Mouse (Mus musculus) limb, embryonic 12.5 days (tissue): ENCODE data around the gene Gm49369. TPM values are rescaled to one million over a fixed set of nuclear protein-coding genes. Genes with fewer than 3 reads are reported as not detected.

ENCODE experiments used
- ATAC-seq: fragments of 200-750 bp; cut with Nextera tagmentation; 2 replicates; pipeline ENCODE4 v1.8.0; 2017; ENCODE audit warnings: low read depth, moderate TSS enrichment; ENCODE audit not compliant: insufficient number of reproducible peaks, insufficient read depth, low FRiP score, low TSS enrichment
- H3K27ac ChIP-seq: fragments of 300-500 bp; sonication (generic); 2 replicates; pipeline ENCODE4 v1.5.1; 2016; ENCODE audit warnings: mild to moderate bottlenecking, moderate library complexity
- H3K27me3 ChIP-seq: fragments of 300-500 bp; sonication (generic); 2 replicates; pipeline ENCODE4 v1.6.1; 2016; ENCODE audit warnings: mild to moderate bottlenecking, moderate library complexity
- H3K36me3 ChIP-seq: fragments of 300-500 bp; sonication (generic); 2 replicates; pipeline ENCODE4 v1.6.1; 2016; ENCODE audit warnings: mild to moderate bottlenecking, moderate library complexity
- H3K4me1 ChIP-seq: fragments of 300-500 bp; sonication (generic); replicated peaks from 2 replicates; pipeline ENCODE4 v1.6.1; 2016
- H3K4me2 ChIP-seq: fragments of 300-500 bp; sonication (generic); 2 replicates; pipeline ENCODE4 v1.6.1; 2016; ENCODE audit warnings: mild to moderate bottlenecking, moderate library complexity
- H3K4me3 ChIP-seq: fragments of 300-500 bp; sonication (generic); replicated peaks from 2 replicates; pipeline ENCODE4 v1.5.1; 2016; ENCODE audit warnings: mild to moderate bottlenecking
- H3K9ac ChIP-seq: fragments of 300-500 bp; sonication (generic); replicated peaks from 2 replicates; pipeline ENCODE4 v1.6.1; 2016; ENCODE audit warnings: mild to moderate bottlenecking, moderate library complexity
- H3K9me3 ChIP-seq: fragments of 300-500 bp; sonication (generic); 2 replicates; pipeline ENCODE4 v1.6.1; 2016; ENCODE audit warnings: mild to moderate bottlenecking, moderate library complexity
- WGBS: fragments of 180-500 bp; shearing (Covaris S2); methylation state at CpG from one replicate; pipeline ENCODE4 v1.1.7; 2016; 5-methylcytosine and 5-hydroxymethylcytosine counted together
- polyA plus RNA-seq: library from polyadenylated mRNA; unstranded; fragments of >200 nt; fragmentation: Nextera tagmentation; extraction: Ambion mirVana; gene quantifications from 2 replicates; pipeline ENCODE4 v1.2.1, GENCODE M21; 2016

The Gm49369 gene
- 0.63 and 3.4 TPM in 2 replicates for polyA plus RNA-seq

DNA sequence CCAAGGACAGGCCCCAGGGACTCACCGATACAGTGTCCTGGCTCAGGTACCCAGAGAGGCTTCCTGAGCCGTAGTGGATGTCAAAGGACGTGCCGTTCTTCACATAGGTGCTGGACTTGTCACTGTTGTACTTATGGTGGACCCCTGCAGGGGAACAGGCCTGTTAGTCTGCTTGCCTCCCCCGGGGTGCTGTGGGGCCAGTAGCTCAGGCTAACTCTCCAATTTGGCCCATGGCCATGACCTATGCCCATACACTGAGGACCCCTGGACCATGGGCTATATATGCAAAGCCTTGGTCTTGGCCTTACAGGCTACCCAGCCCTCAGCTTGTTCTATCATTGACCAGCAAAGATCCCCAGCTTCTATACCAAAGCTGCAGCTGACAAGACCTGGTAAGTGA, at the start of gene Gm49369:
TSS of gene Gm49369 (minus strand) at position 101 of the 400 bp plus-strand sequence.
- H3K27ac ChIP-seq: no peak within 1 kb of the TSS
- no peak within 1 kb of the TSS for H3K4me3 ChIP-seq
- H3K27me3 ChIP-seq: no peaks in the 10 kb centered on the region
- no peak within 1 kb of the TSS for H3K9ac ChIP-seq
- ATAC-seq: no peak
- WGBS: 97% methylated on average over 5 of the region's 5 CpGs
- no peaks in the 10 kb centered on the region for H3K9me3 ChIP-seq
- H3K4me1 ChIP-seq: peaks cover 16% of the 10 kb centered on the region
- no peak within 1 kb of the TSS for H3K4me2 ChIP-seq
- H3K36me3 ChIP-seq: peaks cover 80% of the 10 kb centered on the region

DNA sequence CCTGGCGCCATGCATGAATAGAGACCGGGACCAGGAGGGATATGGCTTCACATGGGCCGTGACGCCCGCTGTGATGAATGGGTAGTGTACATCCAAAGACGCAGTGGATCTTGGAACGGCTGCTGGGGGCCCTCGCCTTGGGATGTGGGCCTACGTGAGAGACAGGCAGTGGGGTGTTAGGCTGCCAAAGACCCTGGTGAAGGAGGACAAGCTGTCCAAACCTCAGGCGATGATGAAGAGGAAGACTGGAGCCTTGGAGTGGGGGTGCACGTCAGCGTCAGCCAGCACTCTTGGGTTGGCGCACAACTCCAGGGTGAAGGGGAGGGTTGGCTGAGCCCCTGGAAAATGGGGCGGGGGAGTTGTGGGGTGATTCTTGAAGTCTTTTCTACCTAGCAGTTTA, 48.6 kb upstream of the Gm49369 start:
- H3K9ac ChIP-seq: no peak overlapping the region
- no peak overlapping the region for H3K4me3 ChIP-seq
- H3K9me3 ChIP-seq: no peaks in the 10 kb centered on the region
- no peaks in the 10 kb centered on the region for H3K27me3 ChIP-seq
- 92% methylated on average over 14 of the region's 14 CpGs for WGBS
- no peaks in the 10 kb centered on the region for H3K36me3 ChIP-seq
- H3K4me2 ChIP-seq: no peak overlapping the region
- peaks cover 51% of the 10 kb centered on the region for H3K4me1 ChIP-seq
- no peak for ATAC-seq
- peak overlapping the region; percentile 81; the same call in 1 of the 2 replicates for H3K27ac ChIP-seq

DNA sequence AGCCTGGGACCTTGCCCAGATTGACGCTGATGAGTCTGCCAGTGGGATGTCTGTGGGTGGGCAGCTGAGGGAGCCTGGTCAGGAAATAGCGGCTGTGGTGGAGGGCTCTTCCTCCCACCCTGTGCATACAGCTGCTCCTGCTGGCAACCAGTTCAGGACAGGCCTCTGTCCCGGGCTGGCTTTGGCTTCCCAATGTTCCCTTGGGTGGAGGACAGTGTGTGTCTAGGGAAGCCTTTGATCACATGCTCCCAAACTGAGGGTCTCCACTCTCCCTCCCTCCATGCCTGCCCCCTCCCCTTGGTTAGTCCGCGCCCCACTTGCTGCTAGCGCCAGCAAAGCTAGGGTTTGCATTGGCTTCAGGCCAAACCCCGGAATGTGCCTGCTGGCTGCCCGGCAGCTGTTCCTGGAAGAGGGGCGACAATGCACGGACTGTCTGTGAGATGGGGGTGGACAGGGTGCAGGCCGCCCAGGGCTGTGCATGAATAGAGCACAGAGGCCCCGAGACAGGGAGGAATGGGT, 47.8 kb upstream of the Gm49369 start:
- WGBS: 52% methylated on average over 12 of the region's 12 CpGs
- H3K4me2 ChIP-seq: 0 out of 2 replicates have a peak overlapping the region, but pooled peaks have one; percentile 10
- no peaks in the 10 kb centered on the region for H3K9me3 ChIP-seq
- peak overlapping the region; percentile 81 for H3K27ac ChIP-seq
- no peaks in the 10 kb centered on the region for H3K36me3 ChIP-seq
- ATAC-seq: peak; percentile 79
- no peak overlapping the region for H3K9ac ChIP-seq
- no peak overlapping the region for H3K4me3 ChIP-seq
- H3K4me1 ChIP-seq: peaks cover 51% of the 10 kb centered on the region
- no peaks in the 10 kb centered on the region for H3K27me3 ChIP-seq

DNA sequence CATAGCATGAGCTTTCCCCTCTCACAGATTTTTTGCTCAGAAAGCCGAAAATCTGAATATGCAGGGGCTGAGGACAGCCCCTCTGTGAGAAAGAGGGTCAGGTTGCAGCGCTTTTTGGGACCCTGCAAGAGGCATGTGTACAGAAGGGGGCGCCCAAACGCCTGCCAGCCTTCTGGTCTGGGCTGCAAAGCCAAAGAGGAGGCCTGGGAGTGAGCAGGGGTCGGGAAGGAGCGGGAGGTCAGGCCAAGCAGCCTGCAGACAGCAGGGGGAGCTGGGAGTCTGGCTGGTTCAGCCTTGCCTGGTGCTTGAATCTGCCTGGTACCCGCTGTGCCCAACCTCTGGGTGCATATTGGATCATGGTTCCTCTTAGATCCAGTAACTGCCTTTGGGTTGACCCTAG, 45.7 kb upstream of the Gm49369 start:
- Histone ChIP-seq H3K36me3 (no peaks in the 10 kb centered on the region), H3K27me3 (no peaks in the 10 kb centered on the region), H3K4me1 (peaks cover 34% of the 10 kb centered on the region), H3K9ac (no peak overlapping the region), H3K27ac (peak overlapping the region; percentile 53), H3K4me3 (no peak overlapping the region), H3K4me2 (no peak overlapping the region), H3K9me3 (no peaks in the 10 kb centered on the region)
- 7% methylated on average over 7 of the region's 7 CpGs for WGBS
- no peak for ATAC-seq

DNA sequence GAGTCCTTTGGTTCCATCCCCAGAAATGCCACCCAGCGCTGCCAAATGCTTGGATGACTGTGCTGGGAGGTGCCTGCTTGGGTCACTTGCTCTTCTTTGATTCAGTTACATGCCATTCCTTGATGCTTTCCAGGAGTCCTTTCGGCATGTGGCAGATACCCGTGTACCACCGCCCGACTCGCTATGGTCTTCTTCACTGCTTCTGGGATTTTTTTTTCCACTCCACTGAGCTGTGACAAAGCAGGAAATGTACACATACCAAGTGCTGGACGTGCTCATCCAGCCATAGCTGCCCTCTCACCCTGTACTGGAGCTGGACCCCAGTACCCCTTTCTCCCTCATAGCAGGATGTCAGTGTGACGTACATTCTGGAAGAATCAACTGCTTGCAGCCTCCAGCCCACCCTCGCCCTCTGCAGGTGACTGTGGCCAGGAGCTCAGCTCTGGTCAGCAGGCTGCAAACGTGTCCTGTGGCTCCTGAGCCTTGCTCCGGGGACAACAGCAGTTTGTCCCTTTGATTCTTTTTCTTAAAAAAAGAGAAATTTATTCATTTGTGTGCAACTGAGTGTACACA, 43.3 kb upstream of the Gm49369 start:
- Histone ChIP-seq H3K9me3 (no peaks in the 10 kb centered on the region), H3K36me3 (no peaks in the 10 kb centered on the region), H3K4me3 (no peak overlapping the region), H3K4me1 (peaks cover 24% of the 10 kb centered on the region), H3K4me2 (no peak overlapping the region), H3K9ac (no peak overlapping the region), H3K27ac (no peak overlapping the region), H3K27me3 (no peaks in the 10 kb centered on the region)
- 67% methylated on average over 11 of the region's 11 CpGs for WGBS
- no peak for ATAC-seq

DNA sequence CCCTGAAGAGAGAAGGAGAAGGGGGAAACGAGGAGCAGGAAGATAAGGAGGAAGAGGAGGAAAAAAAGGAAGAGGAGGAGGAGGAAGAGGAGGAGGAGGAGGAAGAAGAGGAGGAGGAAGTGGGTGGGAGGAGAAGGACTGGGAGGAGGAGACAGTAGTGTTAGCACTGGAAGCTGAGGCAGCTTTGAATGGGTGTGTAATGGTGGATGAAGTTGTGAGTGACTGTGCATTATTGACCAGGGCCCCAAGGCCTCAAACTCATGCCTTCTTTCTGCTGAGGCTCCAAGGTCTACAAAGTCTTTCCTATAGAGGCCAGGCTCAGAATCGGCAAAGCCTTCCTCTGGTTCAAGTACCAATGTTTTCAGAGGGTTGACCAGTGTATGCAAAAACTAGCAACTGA, 39.4 kb upstream of the Gm49369 start:
- H3K27ac ChIP-seq: no peak overlapping the region
- H3K27me3 ChIP-seq: no peaks in the 10 kb centered on the region
- H3K9me3 ChIP-seq: no peaks in the 10 kb centered on the region
- no peak overlapping the region for H3K4me3 ChIP-seq
- 72% methylated on average over 2 of the region's 2 CpGs for WGBS
- no peaks in the 10 kb centered on the region for H3K36me3 ChIP-seq
- no peaks in the 10 kb centered on the region for H3K4me1 ChIP-seq
- ATAC-seq: no peak
- H3K9ac ChIP-seq: no peak overlapping the region
- H3K4me2 ChIP-seq: no peak overlapping the region

DNA sequence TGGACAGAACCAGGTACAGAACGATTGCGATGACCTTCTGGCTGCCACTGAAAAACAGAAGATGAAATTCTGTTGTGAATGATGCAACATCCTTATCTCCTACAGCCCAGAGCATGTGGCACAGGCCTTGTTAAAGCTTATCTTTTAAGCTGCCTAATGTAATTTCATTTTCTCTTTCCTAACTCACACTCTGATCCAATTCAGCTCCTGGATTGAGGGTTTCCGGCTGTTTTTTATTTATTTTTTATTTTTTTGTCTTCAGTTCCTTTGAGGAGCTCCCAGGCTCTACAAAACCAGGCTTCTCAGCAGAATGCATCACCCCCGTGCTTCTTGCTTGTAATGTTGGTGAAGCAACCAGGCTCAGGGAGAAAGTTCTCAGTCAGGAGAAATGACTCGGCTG, 37.4 kb upstream of the Gm49369 start:
- Histone ChIP-seq H3K4me1 (no peaks in the 10 kb centered on the region), H3K36me3 (no peaks in the 10 kb centered on the region), H3K9me3 (no peaks in the 10 kb centered on the region), H3K9ac (no peak overlapping the region), H3K4me2 (no peak overlapping the region), H3K4me3 (no peak overlapping the region), H3K27me3 (no peaks in the 10 kb centered on the region), H3K27ac (no peak overlapping the region)
- no peak for ATAC-seq
- WGBS: 81% methylated on average over 5 of the region's 5 CpGs

DNA sequence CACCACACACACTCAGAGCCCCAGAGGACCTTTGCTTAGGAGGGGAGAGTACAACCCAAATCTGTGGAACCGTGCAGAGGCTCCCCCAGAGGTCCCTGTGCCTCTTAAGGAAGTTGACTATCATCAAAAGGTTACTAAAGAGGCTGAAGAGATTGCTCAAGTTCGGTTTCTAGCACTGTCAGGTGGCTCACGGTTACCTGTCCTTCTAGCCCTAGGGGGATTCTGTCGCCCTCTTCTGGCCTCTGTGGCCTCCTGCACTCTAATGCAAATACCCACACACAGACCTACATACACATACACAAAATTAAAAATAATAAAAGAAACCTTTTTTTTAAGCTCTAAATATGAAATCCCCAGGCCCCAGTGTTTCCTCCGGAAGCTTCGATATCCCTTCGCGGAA, 36.2 kb upstream of the Gm49369 start:
- Histone ChIP-seq H3K4me3 (no peak overlapping the region), H3K36me3 (no peaks in the 10 kb centered on the region), H3K27ac (no peak overlapping the region), H3K27me3 (no peaks in the 10 kb centered on the region), H3K4me2 (no peak overlapping the region), H3K4me1 (no peaks in the 10 kb centered on the region), H3K9ac (no peak overlapping the region), H3K9me3 (no peaks in the 10 kb centered on the region)
- no peak for ATAC-seq
- WGBS: 91% methylated on average over 8 of the region's 8 CpGs

DNA sequence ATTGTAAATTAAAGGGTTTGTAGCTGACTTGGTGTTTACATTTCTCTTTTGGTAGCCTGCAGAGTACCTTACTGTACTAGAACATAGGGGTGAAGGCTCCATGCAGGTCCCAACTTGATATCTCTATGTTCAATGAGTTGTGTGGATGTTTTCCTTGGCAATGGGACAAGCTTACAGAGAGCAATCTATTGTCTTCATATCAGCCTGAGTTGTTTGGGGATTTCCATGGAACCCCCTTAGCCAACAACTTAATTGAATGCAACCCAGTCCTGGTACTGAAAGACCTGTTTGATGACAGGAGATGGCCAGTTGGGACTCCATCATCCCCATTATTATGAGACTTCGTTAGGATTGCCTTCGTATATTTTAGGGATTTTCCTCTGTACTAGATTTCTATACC, 35.6 kb upstream of the Gm49369 start:
- WGBS: 95% methylated on average over 2 of the region's 2 CpGs
- Histone ChIP-seq H3K4me1 (no peaks in the 10 kb centered on the region), H3K9me3 (no peaks in the 10 kb centered on the region), H3K4me3 (no peak overlapping the region), H3K4me2 (no peak overlapping the region), H3K9ac (no peak overlapping the region), H3K27ac (no peak overlapping the region), H3K36me3 (no peaks in the 10 kb centered on the region), H3K27me3 (no peaks in the 10 kb centered on the region)
- no peak for ATAC-seq

DNA sequence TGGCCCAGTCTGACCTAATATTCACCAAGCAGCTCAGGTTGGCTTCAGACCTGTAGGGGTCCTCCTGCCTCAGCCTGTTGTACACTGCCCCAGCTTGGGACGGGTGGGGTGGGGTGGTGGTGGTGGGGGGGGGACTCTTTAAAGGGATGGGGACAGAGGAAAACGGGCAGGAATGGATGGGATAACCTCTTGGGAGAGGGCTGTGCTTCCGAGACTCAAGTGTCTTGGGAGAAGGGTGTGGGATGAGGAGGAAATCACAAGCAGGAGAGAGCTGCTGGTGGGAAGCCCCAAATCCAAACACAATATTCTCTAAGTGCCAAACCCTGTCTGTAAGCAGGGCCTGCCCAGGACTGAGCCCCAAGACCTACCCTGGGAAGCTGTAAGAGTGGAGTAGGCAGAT, 33.8 kb upstream of the Gm49369 start:
- no peaks in the 10 kb centered on the region for H3K36me3 ChIP-seq
- no peak overlapping the region for H3K9ac ChIP-seq
- H3K4me3 ChIP-seq: no peak overlapping the region
- no peak overlapping the region for H3K4me2 ChIP-seq
- H3K27ac ChIP-seq: no peak overlapping the region
- H3K4me1 ChIP-seq: no peaks in the 10 kb centered on the region
- no peaks in the 10 kb centered on the region for H3K27me3 ChIP-seq
- 50% methylated on average over 3 of the region's 3 CpGs for WGBS
- no peak for ATAC-seq
- no peaks in the 10 kb centered on the region for H3K9me3 ChIP-seq

DNA sequence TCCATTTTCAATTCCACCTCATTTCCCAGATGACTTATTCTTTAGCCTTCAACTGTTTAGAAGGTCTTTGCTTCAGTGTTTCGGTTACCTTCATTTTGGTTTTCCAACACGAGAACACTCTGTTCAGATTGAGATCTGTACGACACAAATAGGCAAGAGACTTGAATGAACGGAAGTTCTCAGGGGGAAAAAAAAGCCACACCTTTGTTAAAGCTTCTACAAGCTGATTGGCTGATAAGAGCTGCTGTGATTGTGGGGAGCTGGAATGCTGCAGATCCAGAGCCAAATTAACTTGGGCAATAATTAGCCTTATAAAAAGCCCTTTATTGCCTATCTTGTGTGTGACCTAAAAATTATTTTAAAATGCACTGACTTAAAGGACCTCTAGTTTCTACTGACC, 32.8 kb upstream of the Gm49369 start:
- 63% methylated on average over 4 of the region's 4 CpGs for WGBS

DNA sequence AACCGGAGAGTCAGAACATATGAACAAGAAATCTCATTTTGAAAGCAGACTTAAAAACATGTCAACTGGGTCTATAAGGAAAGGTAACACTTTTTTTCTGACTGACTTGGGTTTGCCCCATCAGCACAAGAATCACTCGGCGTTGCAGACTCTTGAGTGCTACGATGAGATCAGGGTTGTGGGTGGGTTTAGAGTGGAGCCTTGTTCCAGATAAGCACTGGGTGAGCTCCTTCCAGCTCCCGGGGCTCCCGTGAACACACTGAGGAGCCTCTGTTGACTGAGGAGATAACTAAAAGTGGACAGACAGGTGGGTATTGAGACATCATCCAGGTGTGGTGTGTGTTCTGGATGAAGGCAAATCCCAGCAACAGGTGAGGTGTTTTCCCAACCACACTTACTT, 30.8 kb upstream of the Gm49369 start:
- Histone ChIP-seq H3K9me3 (no peaks in the 10 kb centered on the region), H3K36me3 (no peaks in the 10 kb centered on the region), H3K4me2 (no peak overlapping the region), H3K27ac (no peak overlapping the region), H3K4me1 (no peaks in the 10 kb centered on the region), H3K27me3 (no peaks in the 10 kb centered on the region), H3K9ac (no peak overlapping the region), H3K4me3 (no peak overlapping the region)
- no peak for ATAC-seq
- WGBS: 92% methylated on average over 6 of the region's 6 CpGs

More for the DNA sequence above, 32.8 kb upstream of the Gm49369 start:
- Histone ChIP-seq H3K9ac (no peak overlapping the region), H3K9me3 (no peaks in the 10 kb centered on the region), H3K4me3 (no peak overlapping the region), H3K27ac (no peak overlapping the region), H3K36me3 (no peaks in the 10 kb centered on the region), H3K4me1 (no peaks in the 10 kb centered on the region), H3K4me2 (no peak overlapping the region), H3K27me3 (no peaks in the 10 kb centered on the region)
- ATAC-seq: no peak
